Mouse (Mus musculus): ENCODE measurements around the gene Rab3il1.

DNA sequence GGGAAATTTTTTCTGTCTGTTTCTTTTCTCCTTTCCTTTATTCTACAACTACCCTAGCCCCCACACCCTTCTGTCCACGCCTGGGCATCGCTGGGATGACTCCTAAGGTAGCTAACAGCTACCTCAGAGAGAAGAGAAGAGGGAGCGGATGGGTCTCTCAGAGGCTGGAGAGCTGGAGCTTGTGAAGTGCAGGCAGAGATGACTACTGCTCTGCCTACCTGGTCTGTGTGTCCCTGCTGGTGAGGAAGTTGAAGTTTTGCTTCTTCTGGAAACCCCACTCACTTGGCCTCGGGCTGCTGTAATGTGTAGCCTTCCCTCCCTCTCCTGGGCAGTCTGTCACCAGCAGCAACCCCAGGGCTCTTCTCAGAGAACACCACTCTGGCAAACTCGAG lies 46.7 kb upstream of the Rab3il1 start:
- TF ChIP-seq POLR2A (IDR thresholded peaks at IDR 0.05; ENCODE audit: insufficient read depth, low read length) (no peak), EP300 (IDR thresholded peaks at IDR 0.05; ENCODE audit: insufficient read depth, low read depth, low read length) (no peak)

Measured in ES-Bruce4 (cell line).